Mouse (Mus musculus) erythroblast, embryonic 14.5 days (primary cell): Measurements from ENCODE around the gene Lefty2.

ENCODE experiments used
- GATA1 ChIP-seq: IDR thresholded peaks from 2 replicates; pipeline ENCODE4 v1.6.1; 2012; ENCODE audit warnings: low read length, inconsistent platforms, mixed read lengths
- TAL1 ChIP-seq: IDR thresholded peaks from 3 replicates; pipeline ENCODE4 v1.6.1; 2012; ENCODE audit warnings: low read length, inconsistent platforms, mixed read lengths

DNA sequence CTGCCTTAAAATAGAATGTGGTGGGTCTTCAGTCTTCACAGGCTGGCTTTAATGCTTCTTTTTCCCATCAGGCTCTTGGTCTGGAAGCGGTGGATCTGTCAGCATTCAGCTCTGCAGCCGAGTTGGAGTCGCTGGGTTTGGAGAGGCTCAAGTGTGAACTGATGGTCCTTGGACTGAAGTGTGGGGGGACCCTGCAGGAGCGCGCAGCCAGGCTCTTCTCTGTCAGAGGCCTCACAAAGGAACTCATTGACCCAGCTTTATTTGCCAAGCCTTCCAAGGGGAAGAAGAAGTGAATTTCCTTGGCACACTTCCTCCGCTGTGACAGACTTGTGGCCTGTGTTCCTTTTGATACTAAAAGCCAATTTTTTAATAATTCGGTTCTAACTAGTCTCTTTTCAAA is 26.9 kb upstream of the Lefty2 start:
- TF ChIP-seq TAL1 = no peak
- TF ChIP-seq GATA1 = no peak
